In genomic region chr2:67332211-67332610, GRCm38 (mm10) we compare ENCODE assay signal across 7 mouse cellular contexts.
DNase-seq lines count a peak whose midpoint lies in the region; ATAC-seq lines count a peak whose summit lies in the region.

No protein-coding gene starts in this region.

- intact Hi-C loops in heart, postnatal 36 days (cut with DNase I): no loop called here

- DNase-seq in layer of hippocampus, adult 11-12 months (ENCODE audit: low spot score): peak; percentile 23
- no peak for DNase-seq in layer of hippocampus, postnatal 36 days
- DNase-seq in brain, embryonic 18.5 days (ENCODE audit: low read depth, low spot score): peak; percentile 22
- DNase-seq in heart, postnatal 36 days: peak; percentile 28 to 36
- peak; percentile 7 for DNase-seq in lung, postnatal 25 days (ENCODE audit: low spot score)
- DNase-seq in spleen, adult 18-20 months: no peak

- no peak for ATAC-seq in granulocyte monocyte progenitor cell, adult 5-6 weeks (replicated peaks; ENCODE audit: poor library complexity, severe bottlenecking)

Comparison
In these comparisons a context has a peak if more than half of its experiments do, and no peak if none do; other contexts are left out.
1. DNase-seq: peak in layer of hippocampus, adult 11-12 months (single experiment), brain, embryonic 18.5 days (single experiment), heart, postnatal 36 days (2 of 2) and lung, postnatal 25 days (single experiment); none in layer of hippocampus, postnatal 36 days (0 of 2) and spleen, adult 18-20 months (0 of 2).